Mouse (Mus musculus): ENCODE results near the gene Jmjd7. TPM values are rescaled to one million over a fixed set of nuclear protein-coding genes. Genes with fewer than 3 reads are reported as not detected.

The Jmjd7 gene
- 3.5 to 6.9 TPM (median 6.0 TPM) in 3 replicates for total RNA-seq (2017)

DNA sequence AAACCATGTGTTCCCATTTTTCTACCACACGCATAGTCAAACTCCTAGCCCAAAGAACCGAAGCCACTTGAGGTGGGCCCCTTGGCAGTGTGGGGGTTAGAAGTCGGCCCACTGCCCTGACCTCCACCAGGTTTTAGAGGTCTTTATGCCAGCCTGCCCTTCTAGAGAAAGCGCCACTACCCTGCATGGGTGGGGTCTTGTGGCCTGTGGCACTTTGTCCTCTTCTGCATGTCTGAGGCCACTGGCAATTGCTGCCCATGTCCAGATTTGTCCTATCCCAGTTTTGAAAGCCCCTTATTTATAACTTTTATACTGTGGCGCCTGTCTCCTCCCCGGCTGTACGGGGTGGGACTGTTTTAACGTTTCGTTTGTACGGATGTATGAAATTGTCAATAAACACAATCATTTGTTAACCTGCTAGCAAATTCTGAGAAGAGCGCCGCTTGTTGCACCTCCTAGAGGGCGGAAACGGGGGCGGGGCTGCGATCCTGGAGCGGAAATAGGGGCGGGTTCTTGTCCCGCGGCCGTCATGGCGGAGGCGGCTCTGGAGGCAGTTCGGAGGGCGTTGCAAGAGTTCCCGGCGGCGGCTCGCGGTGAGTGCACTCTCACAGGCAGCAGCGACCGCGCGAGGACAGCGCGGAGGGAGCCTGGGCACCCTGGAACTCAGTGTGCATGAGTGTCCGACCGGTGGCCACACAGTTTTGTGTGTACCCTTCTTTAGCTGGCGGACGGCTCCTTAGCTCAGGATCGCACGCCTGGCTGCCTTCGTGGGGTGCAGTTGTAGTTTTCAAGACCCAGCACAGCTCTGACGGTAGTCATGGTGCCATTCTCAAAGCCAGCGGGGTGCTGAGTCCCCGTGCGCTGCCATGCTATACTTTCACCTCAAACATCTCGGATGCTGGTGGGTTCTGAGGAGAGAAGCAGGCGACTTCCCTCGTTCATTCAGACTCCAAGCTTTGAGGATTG is at the start of gene Jmjd7, which contains the start of gene Gm28042:
Gene Jmjd7, plus strand, starts transcription at position 500 of the 966 bp plus-strand sequence.
Gene Gm28042, plus strand, starts transcription at position 510 of the 966 bp plus-strand sequence.
- peak; percentile 90 for ATAC-seq (replicated peaks; ENCODE audit: insufficient number of reproducible peaks, low FRiP score, low TSS enrichment, poor library complexity, severe bottlenecking)

DNA sequence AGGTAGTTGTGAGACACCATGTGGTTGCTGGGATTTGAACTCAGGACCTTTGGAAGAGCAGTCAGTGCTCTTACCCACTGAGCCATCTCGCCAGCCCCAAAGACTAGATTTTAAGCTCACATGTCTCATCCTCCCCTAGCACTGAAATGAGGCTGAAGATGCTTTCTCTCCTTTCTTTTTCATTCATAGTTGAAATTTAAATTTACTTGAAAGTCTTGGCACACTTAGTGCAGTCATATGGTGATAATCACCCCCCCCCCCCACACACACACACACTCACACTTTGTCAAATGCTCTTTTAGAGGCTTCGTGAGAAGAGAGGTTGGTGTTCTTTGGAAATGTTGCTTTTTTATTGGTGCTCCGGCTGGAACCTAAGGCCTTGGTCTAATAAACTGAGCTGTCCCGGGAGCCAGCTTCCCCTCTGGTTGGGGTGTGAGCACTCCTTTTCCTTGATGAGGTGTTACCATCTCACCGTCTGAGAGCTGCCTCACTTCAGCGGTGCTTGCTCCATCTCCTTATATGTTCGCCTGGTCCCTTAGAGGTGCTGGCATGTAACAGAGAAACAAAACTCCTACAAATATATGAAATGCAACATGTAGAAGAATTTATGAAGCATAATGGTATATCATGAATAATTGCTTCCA is 46.8 kb upstream of the Jmjd7 start:
- ATAC-seq (replicated peaks; ENCODE audit: insufficient number of reproducible peaks, low FRiP score, low TSS enrichment, poor library complexity, severe bottlenecking), result no peak

DNA sequence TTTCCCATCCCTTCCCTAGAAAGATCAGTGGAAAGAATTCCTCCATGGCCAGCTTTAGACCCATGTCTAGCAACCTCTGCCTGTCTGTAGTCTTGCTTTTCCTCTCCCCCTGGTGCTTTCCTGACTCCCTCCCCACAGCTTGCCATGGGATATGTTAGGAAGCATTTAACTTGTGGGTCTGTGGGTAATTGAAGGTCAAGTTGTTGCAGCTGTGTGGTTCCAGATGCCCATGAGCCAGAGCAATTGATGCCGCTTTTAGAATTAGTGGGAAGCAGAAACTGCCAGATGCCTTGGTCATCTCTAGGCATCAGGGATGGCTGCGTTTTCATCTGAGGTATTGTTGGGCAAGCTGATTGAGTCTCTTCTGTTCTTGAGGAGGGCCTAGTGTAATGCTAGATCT is 45.7 kb upstream of the Jmjd7 start:
- no peak for ATAC-seq (replicated peaks; ENCODE audit: insufficient number of reproducible peaks, low FRiP score, low TSS enrichment, poor library complexity, severe bottlenecking)

DNA sequence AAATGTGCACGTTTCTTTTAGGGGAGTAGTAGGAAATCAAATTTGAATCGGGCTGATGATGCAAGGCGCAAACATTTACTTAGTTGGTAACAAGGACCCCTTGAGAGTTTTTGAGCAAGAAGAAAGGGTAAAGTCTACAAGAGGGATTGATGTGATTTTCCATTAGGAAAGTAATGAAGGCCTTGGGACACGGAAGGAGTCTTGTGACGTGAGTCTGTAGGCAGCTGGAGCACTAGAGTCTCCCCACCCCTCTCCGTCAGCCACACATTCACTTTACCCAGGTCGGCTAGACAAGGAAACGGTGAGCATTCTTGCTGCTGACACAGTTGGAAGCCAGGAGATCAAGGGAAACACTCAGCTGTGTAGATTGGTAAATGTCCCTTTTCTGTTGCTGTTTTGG is 41.4 kb upstream of the Jmjd7 start:
- no peak for ATAC-seq (replicated peaks; ENCODE audit: insufficient number of reproducible peaks, low FRiP score, low TSS enrichment, poor library complexity, severe bottlenecking)

DNA sequence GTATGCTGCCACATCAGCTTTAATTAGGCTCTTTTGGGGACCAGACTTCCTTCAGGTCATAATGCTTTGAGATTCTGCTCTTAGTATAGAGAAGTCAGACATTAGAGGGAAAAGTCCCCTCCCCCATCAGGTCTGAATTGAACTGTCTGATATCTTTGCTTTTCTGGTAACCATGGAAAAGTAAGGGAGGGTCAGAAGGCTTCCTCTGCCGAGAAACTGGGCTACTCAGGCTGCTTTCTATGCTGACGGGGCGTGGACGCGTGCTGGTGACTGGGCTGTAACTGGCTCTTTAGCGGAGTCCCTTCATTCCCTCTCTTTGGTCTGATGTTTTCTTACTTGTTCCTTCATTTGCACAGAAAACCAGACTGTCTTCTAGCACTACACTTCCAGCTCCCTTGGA is 40.9 kb upstream of the Jmjd7 start:
- ATAC-seq (replicated peaks; ENCODE audit: insufficient number of reproducible peaks, low FRiP score, low TSS enrichment, poor library complexity, severe bottlenecking), result no peak

DNA sequence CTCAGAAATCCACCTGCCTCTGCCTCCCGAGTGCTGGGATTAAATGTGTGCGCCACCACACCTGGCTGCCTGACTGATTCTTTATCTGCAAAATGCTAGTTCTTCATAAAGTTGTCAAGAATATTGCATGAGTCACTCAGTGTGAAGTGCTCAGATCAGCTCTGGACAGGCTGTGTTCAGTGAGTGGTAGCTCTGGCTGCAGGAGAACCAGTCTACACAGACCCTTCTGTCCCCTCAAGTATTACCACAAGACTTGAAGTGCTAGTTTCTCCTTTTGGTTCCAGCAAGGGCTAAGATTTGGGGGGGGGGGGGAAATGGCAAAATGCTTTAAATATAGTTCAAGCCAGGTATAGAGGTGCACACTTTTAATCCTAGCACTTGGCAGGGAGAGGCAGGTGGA is 39.8 kb upstream of the Jmjd7 start:
- ATAC-seq (replicated peaks; ENCODE audit: insufficient number of reproducible peaks, low FRiP score, low TSS enrichment, poor library complexity, severe bottlenecking), result no peak

DNA sequence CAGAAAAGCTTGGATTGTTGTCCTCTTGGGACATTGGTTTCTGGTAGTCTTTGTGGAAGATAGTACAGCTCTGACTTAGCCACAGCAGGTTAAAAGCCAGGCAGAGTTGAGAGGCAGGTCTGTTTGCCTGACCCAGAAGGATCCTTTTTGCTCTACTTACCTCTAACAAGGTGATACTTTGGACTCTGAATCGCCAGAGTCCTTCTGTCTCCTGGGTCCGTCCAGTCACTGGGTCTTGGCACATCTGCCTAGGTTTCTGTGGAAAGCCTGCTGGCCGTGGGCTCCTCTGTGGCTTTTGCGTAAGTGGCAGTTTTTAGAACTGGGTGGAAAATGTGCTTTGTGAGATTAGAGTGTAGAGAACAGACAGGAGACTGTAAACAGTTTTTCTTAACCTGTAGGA is 38.3 kb upstream of the Jmjd7 start:
- no peak for ATAC-seq (replicated peaks; ENCODE audit: insufficient number of reproducible peaks, low FRiP score, low TSS enrichment, poor library complexity, severe bottlenecking)

DNA sequence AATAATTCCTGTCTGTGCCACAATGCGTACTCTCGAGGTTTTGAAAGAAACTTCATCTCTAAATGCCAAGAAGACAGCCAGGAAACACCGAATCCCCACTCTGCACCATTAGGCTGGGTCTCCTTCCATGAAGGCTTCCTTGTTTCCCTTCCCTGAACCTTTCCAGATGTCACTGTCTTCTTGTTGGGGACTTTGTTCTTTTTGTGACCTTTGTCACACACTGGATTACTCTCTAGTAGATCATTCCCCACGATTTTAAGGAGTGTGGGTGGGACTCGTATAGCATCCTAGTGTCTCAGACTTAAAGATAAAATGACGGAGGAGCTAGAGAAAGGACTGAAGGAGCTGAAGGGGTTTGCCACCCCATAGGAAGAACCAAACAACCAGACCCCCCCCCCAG is 36.4 kb upstream of the Jmjd7 start:
- ATAC-seq (replicated peaks; ENCODE audit: insufficient number of reproducible peaks, low FRiP score, low TSS enrichment, poor library complexity, severe bottlenecking), result no peak

DNA sequence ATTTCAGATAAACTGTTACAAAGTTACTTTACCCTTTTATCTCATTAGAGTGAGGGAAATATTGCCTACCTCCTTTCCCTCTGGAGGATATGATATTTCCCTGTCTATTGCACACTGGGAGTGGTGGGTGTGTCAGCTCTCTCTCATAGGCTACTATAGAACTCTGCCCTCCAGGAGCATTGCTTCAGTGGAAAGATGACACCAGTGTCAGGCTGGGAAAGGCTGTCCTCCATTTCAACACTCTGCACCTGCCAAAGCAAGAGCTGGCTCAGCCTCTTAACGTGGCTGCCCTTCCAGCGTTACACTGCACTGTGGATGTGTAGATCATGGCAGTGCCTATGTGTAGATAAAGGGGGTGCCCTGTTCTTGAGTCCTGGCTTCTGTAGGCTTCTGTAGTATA is 34.9 kb upstream of the Jmjd7 start:
- ATAC-seq (replicated peaks; ENCODE audit: insufficient number of reproducible peaks, low FRiP score, low TSS enrichment, poor library complexity, severe bottlenecking), result no peak

DNA sequence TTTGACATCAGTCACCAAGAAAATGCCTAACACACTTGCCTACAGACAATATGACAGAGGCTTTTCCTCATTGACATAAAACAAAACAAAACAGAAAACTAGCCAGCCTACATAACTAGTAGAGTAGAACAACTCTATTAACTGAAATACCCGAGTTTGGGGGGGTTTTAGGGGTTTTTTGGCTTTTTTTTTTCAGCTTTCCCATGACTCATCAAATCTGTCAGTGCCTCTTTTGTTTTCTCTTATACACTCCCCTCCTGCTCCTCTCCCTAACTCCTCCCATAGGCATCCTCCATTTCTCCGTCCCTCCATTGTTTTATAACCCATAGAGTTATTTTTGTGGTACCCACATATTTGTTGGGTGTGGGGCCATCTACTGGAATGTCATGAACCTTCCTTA is 33.8 kb upstream of the Jmjd7 start:
- ATAC-seq (replicated peaks; ENCODE audit: insufficient number of reproducible peaks, low FRiP score, low TSS enrichment, poor library complexity, severe bottlenecking), result no peak

DNA sequence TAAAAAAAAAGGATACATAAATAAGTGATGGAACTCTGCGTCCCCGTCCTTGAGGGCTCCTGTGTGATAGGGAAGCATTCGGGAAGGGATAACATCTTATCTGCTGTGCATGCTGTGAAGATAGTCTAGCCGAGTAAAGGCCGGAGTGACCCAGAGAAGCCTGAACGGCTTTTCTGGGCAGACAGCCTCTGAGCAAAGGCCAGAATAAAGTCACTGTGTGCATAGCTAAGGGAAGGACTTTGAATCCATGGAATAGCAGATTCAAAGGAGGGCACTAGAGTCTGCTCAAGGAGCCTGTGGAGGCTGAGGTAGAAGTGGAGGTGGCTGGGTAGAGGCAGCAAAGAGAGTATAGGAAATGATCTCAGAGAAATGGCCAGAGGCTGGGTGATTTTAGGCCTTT is 32.4 kb upstream of the Jmjd7 start:
- ATAC-seq (replicated peaks; ENCODE audit: insufficient number of reproducible peaks, low FRiP score, low TSS enrichment, poor library complexity, severe bottlenecking), result no peak

DNA sequence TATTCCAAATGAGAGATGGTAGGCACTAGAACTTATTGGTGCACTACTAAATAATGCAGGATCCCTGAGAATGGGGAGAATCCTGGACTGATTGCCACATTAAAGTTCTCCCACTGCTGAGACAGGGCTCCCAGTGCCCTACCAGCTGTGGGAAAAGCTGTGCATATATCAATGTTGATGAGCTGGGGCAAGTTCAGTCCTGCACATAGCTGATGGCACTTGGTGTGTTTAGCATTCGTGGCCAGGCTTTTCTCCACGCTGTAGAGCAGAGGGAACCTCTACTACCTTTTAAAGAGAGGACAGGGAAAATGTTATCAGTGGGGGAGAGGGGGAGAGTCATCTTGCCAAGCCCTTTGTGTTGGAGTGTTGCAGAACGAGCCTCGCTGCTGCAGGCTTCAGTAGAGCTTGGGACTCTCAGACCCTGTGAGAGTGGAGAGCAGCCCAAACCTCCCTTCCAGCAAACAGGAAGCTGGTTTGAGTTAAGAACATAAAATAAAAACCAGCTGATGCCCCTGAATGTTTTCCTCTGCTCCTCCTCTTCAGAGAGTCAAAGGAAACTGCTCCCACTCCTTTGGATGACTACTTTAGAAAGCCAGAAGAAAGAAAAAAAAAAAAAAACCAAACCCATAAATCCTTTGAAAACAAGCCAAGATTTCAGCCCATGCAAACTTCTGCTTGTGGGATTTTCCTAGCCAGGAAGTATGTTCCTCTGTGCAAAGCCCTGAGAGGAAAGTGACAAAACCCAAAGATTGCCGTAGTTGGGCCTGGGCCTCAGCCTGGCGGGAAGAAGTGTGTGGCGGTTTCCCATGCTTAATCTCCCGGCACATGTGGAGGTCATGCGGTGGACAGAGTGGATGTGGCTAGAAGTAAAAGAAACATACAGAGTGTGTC is 31.6 kb upstream of the Jmjd7 start:
- no peak for ATAC-seq (replicated peaks; ENCODE audit: insufficient number of reproducible peaks, low FRiP score, low TSS enrichment, poor library complexity, severe bottlenecking)

DNA sequence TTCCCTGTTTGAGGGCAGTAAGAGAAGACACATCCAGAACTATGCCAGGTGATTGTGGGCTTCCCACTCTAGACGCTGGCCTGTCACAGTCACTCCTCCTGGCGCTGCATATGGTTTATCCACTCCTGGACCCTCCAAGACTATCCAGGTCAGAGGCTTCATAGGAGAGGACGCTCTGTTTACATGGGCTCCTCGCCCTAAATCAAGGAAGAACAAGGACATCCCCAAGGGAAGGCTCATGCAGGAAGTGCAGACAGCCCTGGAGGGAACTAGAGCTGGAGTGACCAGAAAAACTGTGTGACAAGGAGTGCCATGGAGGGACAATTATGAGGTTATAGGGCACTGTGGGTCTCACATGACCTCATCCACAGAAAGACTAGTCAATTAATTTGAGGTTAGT is 29.9 kb upstream of the Jmjd7 start:
- ATAC-seq (replicated peaks; ENCODE audit: insufficient number of reproducible peaks, low FRiP score, low TSS enrichment, poor library complexity, severe bottlenecking), result no peak

DNA sequence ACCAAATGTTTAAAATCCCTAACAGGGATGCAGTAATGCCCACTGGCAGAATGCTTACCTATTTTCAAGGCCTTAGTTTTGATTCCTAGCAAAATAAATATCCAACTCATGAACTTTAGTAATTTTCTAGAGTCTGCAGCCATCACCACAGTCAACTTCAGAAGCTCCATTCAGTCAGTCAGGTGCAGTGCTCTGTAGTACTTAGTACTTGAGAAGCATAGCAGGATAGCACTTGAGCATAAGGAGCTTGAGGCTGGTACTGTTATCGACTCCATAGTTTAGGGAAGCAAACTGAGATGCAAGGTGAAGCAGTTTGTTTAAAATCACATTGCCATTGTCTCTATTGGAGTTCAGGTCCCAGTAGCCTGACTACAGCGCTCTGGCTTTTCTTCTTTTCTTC is 27.6 kb upstream of the Jmjd7 start:
- ATAC-seq (replicated peaks; ENCODE audit: insufficient number of reproducible peaks, low FRiP score, low TSS enrichment, poor library complexity, severe bottlenecking), result no peak

DNA sequence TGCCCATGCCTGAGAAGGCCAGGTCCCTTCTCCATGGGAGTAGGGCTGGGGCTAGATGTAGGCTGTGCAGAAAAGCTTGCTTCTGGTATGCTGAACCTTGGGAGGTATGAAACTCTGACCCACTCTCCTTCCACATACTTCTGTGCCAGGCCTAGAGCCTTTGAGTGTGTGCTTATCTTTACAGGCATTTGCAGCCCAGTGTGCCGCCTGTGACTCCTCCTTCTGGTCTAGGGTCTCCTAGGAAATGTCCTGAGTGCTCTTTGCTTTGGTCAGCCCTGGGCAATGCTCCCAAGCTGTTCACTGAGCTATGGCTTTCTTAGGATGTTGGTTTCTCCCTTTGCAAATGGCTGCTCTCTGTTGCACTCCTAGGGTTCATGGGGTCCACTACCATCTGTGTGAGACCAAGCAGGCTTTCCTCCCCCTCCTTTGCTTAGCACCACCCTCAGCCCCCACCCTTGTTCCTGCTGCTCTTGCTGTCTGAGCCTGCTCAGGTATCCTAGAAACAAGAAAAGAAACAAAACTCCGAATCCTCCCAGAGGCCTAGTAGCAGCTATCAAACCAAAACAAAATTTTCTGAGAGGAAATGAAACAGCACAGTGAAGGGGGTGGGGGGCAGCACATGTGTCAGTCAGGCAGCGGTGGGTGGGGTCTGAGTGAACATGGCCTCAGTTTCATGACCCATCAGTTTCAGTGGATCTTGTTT is 26.2 kb upstream of the Jmjd7 start:
- no peak for ATAC-seq (replicated peaks; ENCODE audit: insufficient number of reproducible peaks, low FRiP score, low TSS enrichment, poor library complexity, severe bottlenecking)

DNA sequence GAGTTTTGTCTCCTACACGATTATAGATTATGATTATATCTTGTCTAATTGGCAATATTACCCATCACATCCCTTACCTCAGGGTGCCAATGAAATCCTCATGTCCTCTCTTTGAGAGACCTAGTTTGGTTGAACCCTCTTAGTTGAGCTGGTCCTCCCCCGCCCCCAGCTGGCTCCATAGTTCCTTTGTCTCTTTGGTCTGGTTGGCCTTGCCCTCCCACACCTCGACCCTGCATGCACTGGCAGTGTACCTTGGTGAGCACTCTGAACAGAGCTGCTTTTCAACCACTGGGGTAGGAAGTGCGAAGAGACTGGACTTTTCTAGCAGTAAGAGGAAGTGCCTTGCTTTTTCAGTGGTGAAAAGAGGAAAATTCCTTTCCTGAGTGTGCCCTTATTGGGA is 25.3 kb upstream of the Jmjd7 start:
- no peak for ATAC-seq (replicated peaks; ENCODE audit: insufficient number of reproducible peaks, low FRiP score, low TSS enrichment, poor library complexity, severe bottlenecking)

DNA sequence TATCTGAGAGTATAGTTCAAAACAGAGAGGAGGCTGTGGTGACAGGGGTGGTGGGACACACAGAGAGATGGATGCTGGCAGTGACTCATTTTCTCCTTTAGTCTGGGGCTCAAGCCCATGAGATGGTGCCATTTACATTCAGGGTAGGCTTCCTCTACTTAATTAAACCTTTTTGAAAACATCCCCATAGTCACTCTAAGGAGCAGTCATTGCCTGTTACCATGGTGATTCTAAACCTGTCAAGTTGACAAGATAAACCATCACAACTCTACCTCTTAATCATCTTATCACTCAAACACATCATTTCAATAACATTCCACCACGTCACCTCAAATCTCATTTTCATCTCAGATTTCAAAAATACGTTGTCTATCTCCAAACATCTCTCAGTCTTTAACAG is 23.3 kb upstream of the Jmjd7 start:
- no peak for ATAC-seq (replicated peaks; ENCODE audit: insufficient number of reproducible peaks, low FRiP score, low TSS enrichment, poor library complexity, severe bottlenecking)

DNA sequence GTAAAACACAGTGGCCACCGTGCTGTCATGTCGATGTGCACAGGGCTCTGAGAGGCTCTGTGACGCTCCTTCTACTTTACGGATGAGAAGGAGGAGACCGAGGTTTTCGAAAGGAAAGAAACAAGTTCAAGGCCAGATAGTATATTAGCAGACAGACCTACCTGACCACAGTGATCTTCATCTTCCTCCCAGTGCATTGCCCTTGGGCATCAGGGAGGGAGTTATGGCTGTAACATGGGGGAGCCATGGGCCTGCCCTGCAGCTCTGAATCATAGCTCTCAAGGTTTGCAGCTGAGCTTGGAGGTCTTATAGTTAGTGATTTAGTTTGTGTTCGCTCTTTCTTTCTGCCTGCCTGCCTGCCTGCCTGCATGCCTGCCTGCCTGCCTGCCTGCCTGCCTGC is 20.6 kb upstream of the Jmjd7 start:
- no peak for ATAC-seq (replicated peaks; ENCODE audit: insufficient number of reproducible peaks, low FRiP score, low TSS enrichment, poor library complexity, severe bottlenecking)
